Mouse (Mus musculus) inflammation-experienced regulatory T-cells, adult 6 months (primary cell): ENCODE measurements around the gene Irx4. TPM values are rescaled to one million over a fixed set of nuclear protein-coding genes. Genes with fewer than 3 reads are reported as not detected.

ENCODE experiments used
- polyA plus RNA-seq, 3 experiments: library from polyadenylated mRNA; unstranded; fragments of 100-300 nt; shearing (Covaris generic); gene quantifications; one replicate each; pipeline ENCODE4 v1.2.1; 2017

Gene Irx4
- polyA plus RNA-seq, 3 experiments from 2014 or later: not detected

Other genes with a start within 250 kb of the Irx4 start
- 100 to 1,000 TPM; 116 to 149 (median 137) TPM for gene Mrpl36, start 68.0 kb downstream of the Irx4 start, polyA plus RNA-seq
- gene Ndufs6, start 68.1 kb downstream of the Irx4 start, polyA plus RNA-seq: 100 to 1,000 TPM; 118 to 174 (median 174) TPM
- 10 to 100 TPM; 26.5 to 39.7 (median 36.1) TPM for gene Lpcat1, start 206.7 kb downstream of the Irx4 start, polyA plus RNA-seq